Mouse (Mus musculus): Measurements from ENCODE around the gene Clic1.

Clic1 gene

GRCm38 (mm10) chr17:35064951-35065947 lies 15.5 kb downstream of the Clic1 start, which contains the start of gene Ly6g6c:
TSS of gene Ly6g6c (plus strand) at chr17:35065388.
- peak; percentile 71 for DNase-seq

GRCm38 (mm10) chr17:35066084-35066483 lies 16.3 kb downstream of the Clic1 start, which contains the start of gene Mpig6b:
TSS of gene Mpig6b (minus strand) at chr17:35066184.
- DNase-seq = no peak

GRCm38 (mm10) chr17:35068213-35068914 lies 18.6 kb downstream of the Clic1 start:
- no peak for DNase-seq

- peak; percentile 96 for DNase-seq
These were observed 20.9 kb downstream of the Clic1 start for GRCm38 (mm10) chr17:35070556-35071229.

- no peak for DNase-seq
These were observed 21.7 kb downstream of the Clic1 start for GRCm38 (mm10) chr17:35071454-35071853.

- peak; percentile 90 for DNase-seq
These were observed 24.3 kb downstream of the Clic1 start for GRCm38 (mm10) chr17:35074097-35074496.

GRCm38 (mm10) chr17:35076507-35077176 lies 26.9 kb downstream of the Clic1 start, which contains the start of gene Ly6g6e:
TSS of gene Ly6g6e (plus strand) at chr17:35076902.
- DNase-seq = no peak

GRCm38 (mm10) chr17:35077285-35077684 lies 27.5 kb downstream of the Clic1 start:
- no peak for DNase-seq

- DNase-seq = no peak
These were observed 28.0 kb downstream of the Clic1 start, which contains the start of gene Ly6g6d for GRCm38 (mm10) chr17:35077786-35078233. TSS of gene Ly6g6d (minus strand) at chr17:35078065.

- no peak for DNase-seq
These were observed 30.0 kb downstream of the Clic1 start for GRCm38 (mm10) chr17:35079778-35080177.

GRCm38 (mm10) chr17:35080248-35080647 lies 30.5 kb downstream of the Clic1 start:
- no peak for DNase-seq

- DNase-seq = no peak
These were observed 30.9 kb downstream of the Clic1 start for GRCm38 (mm10) chr17:35080710-35081109.

GRCm38 (mm10) chr17:35082841-35083576 lies 33.2 kb downstream of the Clic1 start:
- peak; percentile 87 for DNase-seq

- no peak for DNase-seq
These were observed 34.2 kb downstream of the Clic1 start for GRCm38 (mm10) chr17:35083929-35084497.

- DNase-seq = no peak
These were observed 35.6 kb downstream of the Clic1 start, which contains the start of gene Ly6g6f for GRCm38 (mm10) chr17:35085208-35085865. TSS of gene Ly6g6f (minus strand) at chr17:35085610.

GRCm38 (mm10) chr17:35088151-35088550 lies 38.4 kb downstream of the Clic1 start:
- DNase-seq = no peak

- DNase-seq = peak; percentile 95
These were observed 39.3 kb downstream of the Clic1 start, which contains the start of gene Abhd16a for GRCm38 (mm10) chr17:35088825-35089644. TSS of gene Abhd16a (plus strand) at chr17:35089263.

- DNase-seq = peak; percentile 96
These were observed 40.6 kb downstream of the Clic1 start for GRCm38 (mm10) chr17:35090166-35090932.

All from cerebellum, adult 9-10 months (tissue).